Mouse (Mus musculus): ENCODE measurements around the gene Aldh3a2. TPM values are rescaled to one million over a fixed set of nuclear protein-coding genes. Genes with fewer than 3 reads are reported as not detected.

Gene Aldh3a2
- polyA plus RNA-seq (2014; fragmentation: Illumina TruSeq; extraction: RNeasy Lipid Tissue Mini Kit (QIAGEN cat#74804)): 76.1 TPM

GRCm38 (mm10) chr11:61266551-61267533 lies at the start of gene Aldh3a2:
Gene Aldh3a2, minus strand, starts transcription at chr11:61267464.

GRCm38 (mm10) chr11:61207487-61208246 lies 59.6 kb downstream of the Aldh3a2 start, which contains the start of gene Aldh3a1:
Gene Aldh3a1, plus strand, starts transcription at chr11:61207537.

GRCm38 (mm10) chr11:61174821-61175658 lies 92.2 kb downstream of the Aldh3a2 start, which contains the start of gene Usp22:
Gene Usp22, minus strand, starts transcription at chr11:61175055.

Other genes starting within 250 kb of the Aldh3a2 start
- gene Kcnj12, start 244.9 kb downstream of the Aldh3a2 start, polyA plus RNA-seq (2014; fragmentation: Illumina TruSeq; extraction: RNeasy Lipid Tissue Mini Kit (QIAGEN cat#74804)): not detected
- gene Tnfrsf13b, start 140.7 kb downstream of the Aldh3a2 start, polyA plus RNA-seq (2014; fragmentation: Illumina TruSeq; extraction: RNeasy Lipid Tissue Mini Kit (QIAGEN cat#74804)): 2.0 TPM
- gene Usp22, start 92.4 kb downstream of the Aldh3a2 start, polyA plus RNA-seq (2014; fragmentation: Illumina TruSeq; extraction: RNeasy Lipid Tissue Mini Kit (QIAGEN cat#74804)): 45.9 TPM
- 0.26 TPM for gene Aldh3a1, start 59.9 kb downstream of the Aldh3a2 start, polyA plus RNA-seq (2014; fragmentation: Illumina TruSeq; extraction: RNeasy Lipid Tissue Mini Kit (QIAGEN cat#74804))
- gene Slc47a2, start 75.4 kb upstream of the Aldh3a2 start, polyA plus RNA-seq (2014; fragmentation: Illumina TruSeq; extraction: RNeasy Lipid Tissue Mini Kit (QIAGEN cat#74804)): 0.17 TPM
- gene Slc47a1, start 110.9 kb upstream of the Aldh3a2 start, polyA plus RNA-seq (2014; fragmentation: Illumina TruSeq; extraction: RNeasy Lipid Tissue Mini Kit (QIAGEN cat#74804)): 4.0 TPM
- gene Rnf112, start 186.7 kb upstream of the Aldh3a2 start, polyA plus RNA-seq (2014; fragmentation: Illumina TruSeq; extraction: RNeasy Lipid Tissue Mini Kit (QIAGEN cat#74804)): not detected
- 5.9 TPM for gene Mfap4, start 218.0 kb upstream of the Aldh3a2 start, polyA plus RNA-seq (2014; fragmentation: Illumina TruSeq; extraction: RNeasy Lipid Tissue Mini Kit (QIAGEN cat#74804))
- gene Mapk7, start 226.9 kb upstream of the Aldh3a2 start, polyA plus RNA-seq (2014; fragmentation: Illumina TruSeq; extraction: RNeasy Lipid Tissue Mini Kit (QIAGEN cat#74804)): 1.6 TPM
- not detected for gene B9d1, start 237.7 kb upstream of the Aldh3a2 start, polyA plus RNA-seq (2014; fragmentation: Illumina TruSeq; extraction: RNeasy Lipid Tissue Mini Kit (QIAGEN cat#74804))

All from ovary, adult 10 weeks (tissue).